Comparison of ENCODE assay signal across 9 mouse cellular contexts in genomic region chr12:83169495-83170209, GRCm38 (mm10).
DNase-seq lines count a peak whose midpoint lies in the region; ATAC-seq lines count a peak whose summit lies in the region.
"Had no signal": no experiment of that assay in that cellular context is flagged by ENCODE, and none has a peak within 500 bp of the region (broad histone marks: within the 10 kb centered on the region; RNA-seq: fewer than 3 reads in every experiment).

No protein-coding gene starts in this region.

- peak overlapping the region; percentile 48; the same call in 1 of the 2 replicates for H3K9ac ChIP-seq in heart, embryonic 12.5 days
- peak overlapping the region; percentile 15 for H3K9ac ChIP-seq in hindbrain, embryonic 16.5 days (ENCODE audit: low read depth, low read length)
- peak overlapping the region; percentile 31; the same call in 1 of the 2 replicates for H3K9ac ChIP-seq in midbrain, embryonic 16.5 days (ENCODE audit: low read depth, low read length)
- H3K9ac ChIP-seq: liver, embryonic 14.5 days had no signal

- H3K27ac ChIP-seq in heart, embryonic 12.5 days (ENCODE audit: poor library complexity, severe bottlenecking) = peak overlapping the region; percentile 78
- peak overlapping the region; percentile 67 for H3K27ac ChIP-seq in hindbrain, embryonic 16.5 days (ENCODE audit: low read depth, low read length)
- peak overlapping the region; percentile 55 for H3K27ac ChIP-seq in midbrain, embryonic 16.5 days (ENCODE audit: low read length)
- H3K27ac ChIP-seq: liver, embryonic 14.5 days had no signal

- H3K27me3 ChIP-seq in heart, embryonic 12.5 days (replicated peaks) = no peaks in the 10 kb centered on the region
- no peaks in the 10 kb centered on the region for H3K27me3 ChIP-seq in hindbrain, embryonic 16.5 days (replicated peaks; ENCODE audit: control insufficient read depth, insufficient read depth, low read length)
- H3K27me3 ChIP-seq in midbrain, embryonic 16.5 days (ENCODE audit: control insufficient read depth, insufficient read depth, low read depth, low read length) = no peaks in the 10 kb centered on the region

- no peak overlapping the region for H3K4me3 ChIP-seq in heart, embryonic 12.5 days
- no peak overlapping the region for H3K4me3 ChIP-seq in hindbrain, embryonic 16.5 days (ENCODE audit: low read length)
- H3K4me3 ChIP-seq in midbrain, embryonic 16.5 days (ENCODE audit: low read depth, low read length) = no peak overlapping the region

- ATAC-seq in heart, embryonic 12.5 days (ENCODE audit: insufficient number of reproducible peaks, low FRiP score) = 0 out of 2 replicates have a peak, but pooled peaks have one; percentile 36
- ATAC-seq in common myeloid progenitor, adult 5-6 weeks (replicated peaks; ENCODE audit: low read depth, poor library complexity, severe bottlenecking) = peak; percentile 18; the same call in 1 of the 2 replicates
- peak; percentile 80 for ATAC-seq in hindbrain, embryonic 16.5 days
- peak; percentile 61; the same call in 1 of the 2 replicates for ATAC-seq in midbrain, embryonic 16.5 days

- peaks cover 26% of the 10 kb centered on the region for H3K4me1 ChIP-seq in heart, embryonic 12.5 days (replicated peaks)
- peaks cover 6% of the 10 kb centered on the region for H3K4me1 ChIP-seq in hindbrain, embryonic 16.5 days (ENCODE audit: control insufficient read depth, insufficient read depth, low read depth, low read length)
- H3K4me1 ChIP-seq in midbrain, embryonic 16.5 days (ENCODE audit: control insufficient read depth, insufficient read depth, low read length) = peaks cover 18% of the 10 kb centered on the region

- no peaks in the 10 kb centered on the region for H3K9me3 ChIP-seq in heart, embryonic 12.5 days (replicated peaks)
- H3K9me3 ChIP-seq in hindbrain, embryonic 16.5 days (ENCODE audit: control insufficient read depth, low read length) = no peaks in the 10 kb centered on the region
- no peaks in the 10 kb centered on the region for H3K9me3 ChIP-seq in midbrain, embryonic 16.5 days (replicated peaks; ENCODE audit: control insufficient read depth, low read length, poor library complexity, severe bottlenecking)

- peak overlapping the region; percentile 47 for H3K4me2 ChIP-seq in heart, embryonic 12.5 days
- peak overlapping the region; percentile 17 for H3K4me2 ChIP-seq in hindbrain, embryonic 16.5 days (ENCODE audit: low read length)
- H3K4me2 ChIP-seq in midbrain, embryonic 16.5 days (ENCODE audit: low read length) = peak overlapping the region; percentile 19; the same call in 1 of the 2 replicates

- no peak for DNase-seq in heart, postnatal 14 days
- no peak for DNase-seq in urinary bladder, postnatal 36 days (ENCODE audit: low spot score in 2 of 2)
- DNase-seq in lung, adult 18-20 months = no peak
- no peak for DNase-seq in kidney, adult 8-10 months

- WGBS in heart, embryonic 12.5 days = 20% methylated on average over 12 of the region's 12 CpGs
- WGBS in hindbrain, embryonic 16.5 days = 22% methylated on average over 12 of the region's 12 CpGs
- WGBS in midbrain, embryonic 16.5 days = 17% methylated on average over 12 of the region's 12 CpGs

- H3K36me3 ChIP-seq in heart, embryonic 12.5 days = no peaks in the 10 kb centered on the region
- no peaks in the 10 kb centered on the region for H3K36me3 ChIP-seq in hindbrain, embryonic 16.5 days (ENCODE audit: control insufficient read depth, insufficient read depth, low read length)
- no peaks in the 10 kb centered on the region for H3K36me3 ChIP-seq in midbrain, embryonic 16.5 days (ENCODE audit: control insufficient read depth, insufficient read depth, low read length)

- intact Hi-C loops in heart, postnatal 14 days (cut with DNase I) = no loop called here

Comparison
In these comparisons a context has a peak if more than half of its experiments do, and no peak if none do; other contexts are left out.
1. ATAC-seq: peak in every context shown above with its lines; median percentile 80 in hindbrain, embryonic 16.5 days; 61 in midbrain, embryonic 16.5 days; 36 in heart, embryonic 12.5 days; 18 in common myeloid progenitor, adult 5-6 weeks.